ENCODE assay signal across 8 mouse cellular contexts in genomic region chr5:34235898-34236420, GRCm38 (mm10). TPM values are rescaled to one million over a fixed set of nuclear protein-coding genes. Genes with fewer than 3 reads are reported as not detected.
A peak's percentile ranks its signal among the peaks of the same experiment; 100 is the strongest.
DNase-seq lines count a peak whose midpoint lies in the region; ATAC-seq and TF ChIP-seq lines count a peak whose summit lies in the region.
"Had no signal": no experiment of that assay in that cellular context is flagged by ENCODE, and none has a peak within 500 bp of the region (broad histone marks: within the 10 kb centered on the region; RNA-seq: fewer than 3 reads in every experiment).

No protein-coding gene starts in this region.

- TF ChIP-seq POLR2A in brain, embryonic 14.5 days (IDR thresholded peaks at IDR 0.05; ENCODE audit: borderline replicate concordance, extremely low read depth, insufficient read depth, insufficient read length, poor library complexity, severe bottlenecking), result no peak

- H3K27me3 ChIP-seq in G1E (ENCODE audit: insufficient read depth, low read length), result peaks cover 20% of the 10 kb centered on the region; the same call in 1 of the 2 replicates
- no peaks in the 10 kb centered on the region for H3K27me3 ChIP-seq in limb, embryonic 10.5 days (ENCODE audit: low read depth, poor library complexity, severe bottlenecking)
- H3K27me3 ChIP-seq: neural tube, embryonic 13.5 days had no signal

- H3K9me3 ChIP-seq in G1E (replicated peaks), result no peaks in the 10 kb centered on the region
- no peaks in the 10 kb centered on the region for H3K9me3 ChIP-seq in limb, embryonic 10.5 days (replicated peaks)
- H3K9me3 ChIP-seq: neural tube, embryonic 13.5 days had no signal

- no peaks in the 10 kb centered on the region for H3K4me1 ChIP-seq in G1E (ENCODE audit: insufficient read depth, low read depth, low read length)
- peaks cover 16% of the 10 kb centered on the region for H3K4me1 ChIP-seq in limb, embryonic 10.5 days
- H3K4me1 ChIP-seq: neural tube, embryonic 13.5 days had no signal

- TF ChIP-seq CTCF in left cerebral cortex, adult 2 months (IDR thresholded peaks at IDR 0.05), result peak; percentile 73
- peak; percentile 65 for TF ChIP-seq CTCF in G1E (IDR thresholded peaks at IDR 0.05; ENCODE audit: low read depth, low read length)
- TF ChIP-seq CTCF in brain, embryonic 14.5 days (IDR thresholded peaks at IDR 0.05; ENCODE audit: borderline replicate concordance, extremely low read depth, insufficient read depth, insufficient read length), result peak; percentile 72

- no peaks in the 10 kb centered on the region for H3K36me3 ChIP-seq in G1E (replicated peaks)
- no peaks in the 10 kb centered on the region for H3K36me3 ChIP-seq in limb, embryonic 10.5 days

- no peak overlapping the region for H3K27ac ChIP-seq in left cerebral cortex, adult 2 months
- no peak overlapping the region for H3K27ac ChIP-seq in limb, embryonic 10.5 days
- H3K27ac ChIP-seq: neural tube, embryonic 13.5 days had no signal

- no peak for DNase-seq in left cerebral cortex, adult 2 months (ENCODE audit: extremely low spot score in 1 of 2, low spot score in 2 of 2)
- DNase-seq in left cerebral cortex, postnatal 14 days (ENCODE audit: low spot score in 2 of 2), result no peak
- peak; percentile 11 for DNase-seq in G1E (ENCODE audit: low spot score)
- no peak for DNase-seq in brain, embryonic 14.5 days (ENCODE audit: low read depth)
- DNase-seq in limb, embryonic 10.5 days (ENCODE audit: low spot score), result peak; percentile 72
- peak; percentile 57 for DNase-seq in spleen, adult 12 weeks (ENCODE audit: low spot score)
- no peak for DNase-seq in urinary bladder, postnatal 4 days (ENCODE audit: low spot score in 2 of 2)

- ATAC-seq in G1E (ENCODE audit: extremely low read depth, insufficient number of reproducible peaks, low FRiP score, poor library complexity, severe bottlenecking), result no peak

- 56% methylated on average over 10 of the region's 10 CpGs for WGBS in limb, embryonic 10.5 days

- H3K4me3 ChIP-seq in left cerebral cortex, adult 2 months, result no peak overlapping the region
- no peak overlapping the region for H3K4me3 ChIP-seq in G1E (ENCODE audit: low read depth, low read length)
- H3K4me3 ChIP-seq in limb, embryonic 10.5 days, result no peak overlapping the region
- H3K4me3 ChIP-seq: neural tube, embryonic 13.5 days had no signal

- intact Hi-C loops in left cerebral cortex, adult 2 months (cut with DNase I), result no loop called here
- intact Hi-C loops in left cerebral cortex, postnatal 14 days (cut with DNase I), result no loop called here

RNA-seq across cellular contexts. Expression of gene Mxd4, which starts 48.4 kb away (rescaled TPM):
- 10 to 100 TPM; 82.6 to 91.1 TPM for total RNA-seq in left cerebral cortex, adult 2 months (2021)
- 10 to 100 TPM; 75.4 to 87.4 TPM for total RNA-seq in left cerebral cortex, postnatal 14 days (2021)
- total RNA-seq in G1E (2014; fragmentation: Nextera tagmentation), result 9.8 and 12.8 TPM in 2 replicates
- 28.4 and 38.6 TPM in 2 replicates for total RNA-seq in G1E (2017)
- polyA plus RNA-seq in G1E (2012), result 15.0 and 17.9 TPM in 2 replicates
- polyA plus RNA-seq in brain, embryonic 14.5 days (2012; rRNA removed), result 89.3 and 99.7 TPM in 2 replicates
- polyA plus RNA-seq in limb, embryonic 10.5 days (2016; fragmentation: Nextera tagmentation; extraction: Ambion mirVana), result 13.2 and 25.3 TPM in 2 replicates

RNA-seq across cellular contexts. Expression of gene Zfyve28, which starts 52.3 kb away (rescaled TPM):
- 10 to 100 TPM; 50.2 to 54.2 TPM for total RNA-seq in left cerebral cortex, adult 2 months (2021)
- total RNA-seq in left cerebral cortex, postnatal 14 days (2021), result 10 to 100 TPM; 38.2 to 40.0 TPM
- total RNA-seq in G1E (2014; fragmentation: Nextera tagmentation), result not detected in 2 replicates
- 0.05 TPM in 1 of 2 replicates, not detected in the other for total RNA-seq in G1E (2017)
- polyA plus RNA-seq in G1E (2012), result not detected in 2 replicates
- 5.7 and 7.6 TPM in 2 replicates for polyA plus RNA-seq in brain, embryonic 14.5 days (2012; rRNA removed)
- 0.62 and 0.76 TPM in 2 replicates for polyA plus RNA-seq in limb, embryonic 10.5 days (2016; fragmentation: Nextera tagmentation; extraction: Ambion mirVana)

RNA-seq across cellular contexts. Expression of gene Cfap99, which starts 52.4 kb away (rescaled TPM):
- 1 to 10 TPM; 1.4 to 1.5 TPM for total RNA-seq in left cerebral cortex, adult 2 months (2021)
- under 1 TPM; 0.51 to 0.59 TPM for total RNA-seq in left cerebral cortex, postnatal 14 days (2021)
- total RNA-seq in G1E (2014; fragmentation: Nextera tagmentation) (not detected in 2 replicates), G1E (2017) (not detected in 2 replicates)
- not detected in 2 replicates for polyA plus RNA-seq in G1E (2012)
- 0.09 and 0.19 TPM in 2 replicates for polyA plus RNA-seq in brain, embryonic 14.5 days (2012; rRNA removed)
- polyA plus RNA-seq in limb, embryonic 10.5 days (2016; fragmentation: Nextera tagmentation; extraction: Ambion mirVana), result not detected in 2 replicates
- polyA plus RNA-seq: neural tube, embryonic 13.5 days had no signal

Comparison
In these comparisons a context has a peak if more than half of its experiments do, and no peak if none do; other contexts are left out.
1. DNase-seq: peak in G1E (single experiment), limb, embryonic 10.5 days (single experiment) and spleen, adult 12 weeks (single experiment); none in left cerebral cortex, adult 2 months (0 of 2), left cerebral cortex, postnatal 14 days (0 of 2), brain, embryonic 14.5 days (single experiment) and urinary bladder, postnatal 4 days (0 of 2).
2. RNA of gene Zfyve28, which starts 52.3 kb away (total RNA-seq): 50.2 to 54.2 TPM in left cerebral cortex, adult 2 months and 38.2 to 40.0 TPM in left cerebral cortex, postnatal 14 days; 0.05 TPM in G1E; every median in the first group is over 10 times any median in the second.
3. Peak in every context shown above with its lines, with median percentiles within 50 percentile points of each other: CTCF ChIP-seq.